Mouse (Mus musculus) intestine, embryonic 14.5 days (tissue): ENCODE results near the gene Nfam1. TPM values are rescaled to one million over a fixed set of nuclear protein-coding genes. Genes with fewer than 3 reads are reported as not detected.

Source experiments
- ATAC-seq: fragments of 200-750 bp; cut with Nextera tagmentation; replicated peaks from 2 replicates; pipeline ENCODE4 v1.8.0; 2017; ENCODE audit warnings: low read depth, moderate number of reproducible peaks, moderate TSS enrichment, moderate library complexity; ENCODE audit not compliant: low FRiP score, low TSS enrichment
- DNase-seq: peaks from one replicate; pipeline ENCODE4 v3.0.0-alpha.2; 2018; ENCODE audit warnings: low spot score
- H3K27ac ChIP-seq: fragments of 300-500 bp; sonication (generic); 2 replicates; pipeline ENCODE4 v1.5.1; 2014; ENCODE audit warnings: low read depth, mild to moderate bottlenecking, control low read depth
- H3K27me3 ChIP-seq: fragments of 300-500 bp; sonication (generic); replicated peaks from 2 replicates; pipeline ENCODE4 v1.6.1; 2014; ENCODE audit warnings: low read length, control low read depth; ENCODE audit not compliant: control insufficient read depth, insufficient read depth
- H3K36me3 ChIP-seq: fragments of 300-500 bp; sonication (generic); 2 replicates; pipeline ENCODE4 v1.6.1; 2014; ENCODE audit warnings: low read length, control low read depth; ENCODE audit not compliant: control insufficient read depth, insufficient read depth
- H3K4me1 ChIP-seq: fragments of 300-500 bp; sonication (generic); replicated peaks from 2 replicates; pipeline ENCODE4 v1.6.1; 2014; ENCODE audit warnings: low read length, control low read depth, mixed read lengths; ENCODE audit not compliant: control insufficient read depth, insufficient read depth
- H3K4me2 ChIP-seq: fragments of 300-500 bp; sonication (generic); 2 replicates; pipeline ENCODE4 v1.6.1; 2014; ENCODE audit warnings: low read length
- H3K4me3 ChIP-seq: fragments of 300-500 bp; sonication (generic); 2 replicates; pipeline ENCODE4 v1.5.1; 2014; ENCODE audit warnings: low read depth, low read length, control low read depth, mixed read lengths
- H3K9ac ChIP-seq: fragments of 300-500 bp; sonication (generic); 2 replicates; pipeline ENCODE4 v1.6.1; 2014; ENCODE audit warnings: mild to moderate bottlenecking, low read length
- H3K9me3 ChIP-seq: fragments of 300-500 bp; sonication (generic); 2 replicates; pipeline ENCODE4 v1.6.1; 2016; ENCODE audit warnings: low read length, control low read depth; ENCODE audit not compliant: control insufficient read depth
- WGBS: fragments of 180-500 bp; shearing (Covaris S2); extraction: QIAGEN DNeasy Blood & Tissue Kit; methylation state at CpG from one replicate; pipeline ENCODE4 v1.1.7; 2014; 5-methylcytosine and 5-hydroxymethylcytosine counted together
- polyA plus RNA-seq: library from polyadenylated mRNA; unstranded; fragments of >200 nt; fragmentation: Nextera tagmentation; extraction: Ambion mirVana; gene quantifications from 2 replicates; pipeline ENCODE4 v1.2.1, GENCODE M21; 2014

Gene Nfam1
- polyA plus RNA-seq, 1 experiment from 2014 or later: 3.7 TPM

- H3K4me3 ChIP-seq: no peak overlapping the region
- ATAC-seq: no peak
- no peak overlapping the region for H3K4me2 ChIP-seq
- no peaks in the 10 kb centered on the region for H3K36me3 ChIP-seq
- H3K9me3 ChIP-seq: no peaks in the 10 kb centered on the region
- H3K27me3 ChIP-seq: no peaks in the 10 kb centered on the region
- no peak overlapping the region for H3K9ac ChIP-seq
- WGBS: 59% methylated on average over 7 of the region's 7 CpGs
- no peak for DNase-seq
- H3K4me1 ChIP-seq: peaks cover 38% of the 10 kb centered on the region
- H3K27ac ChIP-seq: no peak overlapping the region
Observed at GRCm38 (mm10) chr15:83036089-83036488, 3.0 kb upstream of the Nfam1 start.

DNA sequence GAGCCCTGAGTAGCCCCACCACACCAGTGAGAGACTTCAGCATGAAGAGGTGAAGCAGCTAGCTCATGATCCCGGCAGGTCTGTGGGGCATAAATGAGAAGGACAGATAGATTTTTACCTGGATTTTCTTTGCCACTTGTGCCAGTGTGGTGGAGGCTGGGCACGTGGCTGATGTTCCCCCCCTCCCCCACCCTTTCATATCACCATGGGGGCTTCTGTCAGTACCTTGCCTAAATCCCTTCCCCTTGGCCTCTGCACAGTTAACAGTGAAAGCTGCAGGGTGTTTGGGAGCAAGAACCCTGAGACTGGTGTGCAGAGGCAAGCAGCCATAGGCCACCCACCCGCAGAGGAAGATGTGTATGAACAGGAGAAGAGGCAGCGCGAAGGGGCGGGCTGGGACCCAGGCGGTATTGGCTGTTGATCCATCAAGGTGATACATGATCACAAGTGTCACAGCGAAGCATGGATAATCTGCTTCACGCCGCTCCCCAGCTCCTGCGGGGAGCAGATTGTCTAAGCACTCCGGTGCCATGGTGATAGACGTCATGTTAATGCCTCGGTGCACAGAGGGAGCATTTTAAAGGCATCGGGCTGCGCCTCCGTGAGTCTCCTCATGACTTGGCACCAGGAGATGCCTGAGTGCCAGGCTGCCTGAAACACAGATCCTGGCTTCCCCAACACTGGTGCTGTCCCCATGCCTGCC, 1.3 kb upstream of the Nfam1 start:
- ATAC-seq (no peak), DNase-seq (no peak)
- Histone ChIP-seq H3K9me3 (no peaks in the 10 kb centered on the region), H3K9ac (no peak overlapping the region), H3K4me3 (no peak overlapping the region), H3K4me1 (peaks cover 45% of the 10 kb centered on the region), H3K27me3 (no peaks in the 10 kb centered on the region), H3K4me2 (0 out of 2 replicates have a peak overlapping the region, but pooled peaks have one; percentile 13), H3K36me3 (no peaks in the 10 kb centered on the region), H3K27ac (no peak overlapping the region)
- WGBS: 17% methylated on average over 17 of the region's 17 CpGs

- Histone ChIP-seq H3K9ac (no peak overlapping the region), H3K4me1 (peaks cover 42% of the 10 kb centered on the region), H3K36me3 (no peaks in the 10 kb centered on the region), H3K27me3 (no peaks in the 10 kb centered on the region), H3K4me2 (no peak overlapping the region), H3K27ac (0 out of 2 replicates have a peak overlapping the region, but pooled peaks have one; percentile 29), H3K4me3 (no peak overlapping the region), H3K9me3 (no peaks in the 10 kb centered on the region)
- 58% methylated on average over 4 of the region's 4 CpGs for WGBS
- no peak for ATAC-seq
- DNase-seq: no peak
Observed at GRCm38 (mm10) chr15:83030884-83031283, 2.2 kb downstream of the Nfam1 start.

- ATAC-seq (no peak), DNase-seq (no peak)
- Histone ChIP-seq H3K4me1 (peaks cover 50% of the 10 kb centered on the region), H3K4me2 (no peak overlapping the region), H3K9me3 (no peaks in the 10 kb centered on the region), H3K36me3 (no peaks in the 10 kb centered on the region), H3K9ac (no peak overlapping the region), H3K4me3 (no peak overlapping the region), H3K27ac (peak overlapping the region; percentile 29; the same call in 1 of the 2 replicates), H3K27me3 (no peaks in the 10 kb centered on the region)
- 36% methylated on average over 11 of the region's 11 CpGs for WGBS
Observed at GRCm38 (mm10) chr15:83029725-83030718, 3.1 kb downstream of the Nfam1 start.

GRCm38 (mm10) chr15:83026129-83026528, 7.0 kb downstream of the Nfam1 start:
- H3K27me3 ChIP-seq: no peaks in the 10 kb centered on the region
- no peaks in the 10 kb centered on the region for H3K9me3 ChIP-seq
- H3K4me1 ChIP-seq: peaks cover 37% of the 10 kb centered on the region
- ATAC-seq (no peak), DNase-seq (no peak)
- no peak overlapping the region for H3K9ac ChIP-seq
- WGBS: 57% methylated on average over 8 of the region's 8 CpGs
- 0 out of 2 replicates have a peak overlapping the region, but pooled peaks have one; percentile 18 for H3K4me2 ChIP-seq
- H3K36me3 ChIP-seq: no peaks in the 10 kb centered on the region
- no peak overlapping the region for H3K27ac ChIP-seq
- no peak overlapping the region for H3K4me3 ChIP-seq

DNA sequence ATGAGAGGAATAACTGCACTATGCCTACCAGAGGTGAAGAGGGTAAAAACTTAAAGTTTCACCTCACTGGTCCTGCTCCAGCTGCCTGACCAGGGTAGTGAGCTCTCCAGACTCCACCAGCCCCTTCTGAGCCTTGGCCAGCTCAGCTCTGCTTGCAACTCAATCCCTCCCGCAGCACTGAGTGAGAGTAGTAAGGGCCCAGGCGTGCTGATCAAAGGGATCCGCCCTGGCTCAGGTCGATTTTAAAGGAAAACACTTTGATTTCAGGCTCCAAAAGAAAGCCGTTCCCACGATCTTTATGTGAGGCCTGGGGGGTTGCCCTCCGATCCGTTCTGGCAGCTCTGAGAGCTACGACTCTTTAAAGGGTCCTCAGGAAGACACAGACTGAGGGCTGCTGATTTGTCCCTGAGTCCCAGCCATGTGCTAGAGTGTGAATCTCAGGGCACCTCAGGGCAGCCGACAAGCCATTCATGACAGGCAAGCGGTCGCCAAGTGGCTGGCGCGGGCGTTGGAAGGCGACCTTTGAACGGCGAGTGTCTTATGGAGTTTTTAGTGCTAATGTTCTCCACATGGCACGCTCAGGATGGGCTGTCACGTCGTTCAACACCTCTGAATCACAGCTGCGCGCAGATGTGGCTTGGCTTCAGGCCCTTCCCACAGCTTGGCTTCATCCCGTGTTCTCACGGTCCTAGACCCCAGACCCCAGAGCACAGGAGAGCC, 7.9 kb downstream of the Nfam1 start:
- H3K9me3 ChIP-seq: no peaks in the 10 kb centered on the region
- H3K9ac ChIP-seq: no peak overlapping the region
- no peak overlapping the region for H3K4me3 ChIP-seq
- 14% methylated on average over 25 of the region's 25 CpGs for WGBS
- 0 out of 2 replicates have a peak, but pooled peaks have one; percentile 47 for ATAC-seq
- peak overlapping the region; percentile 18 for H3K4me2 ChIP-seq
- H3K36me3 ChIP-seq: no peaks in the 10 kb centered on the region
- no peak overlapping the region for H3K27ac ChIP-seq
- no peaks in the 10 kb centered on the region for H3K27me3 ChIP-seq
- H3K4me1 ChIP-seq: peaks cover 30% of the 10 kb centered on the region
- peak; percentile 78 for DNase-seq

GRCm38 (mm10) chr15:83022947-83023346, 10.2 kb downstream of the Nfam1 start:
- 38% methylated on average over 8 of the region's 8 CpGs for WGBS
- Histone ChIP-seq H3K36me3 (no peaks in the 10 kb centered on the region), H3K9ac (no peak overlapping the region), H3K4me1 (peaks cover 33% of the 10 kb centered on the region), H3K27ac (no peak overlapping the region), H3K27me3 (no peaks in the 10 kb centered on the region), H3K4me2 (no peak overlapping the region), H3K9me3 (no peaks in the 10 kb centered on the region), H3K4me3 (no peak overlapping the region)
- no peak for DNase-seq
- no peak for ATAC-seq

- 30% methylated on average over 15 of the region's 15 CpGs for WGBS
- H3K36me3 ChIP-seq: no peaks in the 10 kb centered on the region
- no peaks in the 10 kb centered on the region for H3K27me3 ChIP-seq
- H3K4me2 ChIP-seq: no peak overlapping the region
- H3K4me3 ChIP-seq: no peak overlapping the region
- no peak overlapping the region for H3K9ac ChIP-seq
- peaks cover 33% of the 10 kb centered on the region for H3K4me1 ChIP-seq
- no peak for DNase-seq
- ATAC-seq: no peak; the same call in 1 of the 2 replicates
- H3K9me3 ChIP-seq: no peaks in the 10 kb centered on the region
- H3K27ac ChIP-seq: no peak overlapping the region
Observed at GRCm38 (mm10) chr15:83010990-83011664, 22.0 kb downstream of the Nfam1 start.
